Mouse (Mus musculus) monocyte, adult 5-6 weeks (primary cell): ENCODE results near the gene Lrfn1. TPM values are rescaled to one million over a fixed set of nuclear protein-coding genes. Genes with fewer than 3 reads are reported as not detected.

Source experiments
- ATAC-seq: fragments of 153-309, 156-312 bp; replicated peaks from 2 replicates; pipeline ENCODE4 v1.8.0; 2017; ENCODE audit warnings: mild to moderate bottlenecking; ENCODE audit not compliant: low TSS enrichment, insufficient number of reproducible peaks, severe bottlenecking, poor library complexity, low FRiP score
- total RNA-seq: library from RNA; stranded (forward); fragments of 200-1000, 200-491, 200-594 nt; gene quantifications from 3 replicates; pipeline ENCODE4 v1.2.3, GENCODE M21; 2017

Lrfn1 gene
- total RNA-seq, 1 experiment from 2014 or later, result 1.3 TPM

GRCm38 (mm10) chr7:28444344-28444974 lies 7.3 kb upstream of the Lrfn1 start:
- ATAC-seq, result peak; percentile 63

- ATAC-seq, result no peak
Observed at GRCm38 (mm10) chr7:28446446-28446845, 5.3 kb upstream of the Lrfn1 start.

- ATAC-seq, result no peak
Observed at GRCm38 (mm10) chr7:28447101-28447830, 4.5 kb upstream of the Lrfn1 start.

- ATAC-seq, result no peak
Observed at GRCm38 (mm10) chr7:28447865-28448820, 3.6 kb upstream of the Lrfn1 start.

- no peak for ATAC-seq
Observed at GRCm38 (mm10) chr7:28452361-28453005, 703 bp downstream of the Lrfn1 start.

- no peak for ATAC-seq
Observed at GRCm38 (mm10) chr7:28460361-28460760, 8.6 kb downstream of the Lrfn1 start.

GRCm38 (mm10) chr7:28462769-28463168 lies 11.0 kb downstream of the Lrfn1 start:
- ATAC-seq, result no peak

GRCm38 (mm10) chr7:28464416-28465212 lies 12.8 kb downstream of the Lrfn1 start:
- 0 out of 2 replicates have a peak, but pooled peaks have one; percentile 50 for ATAC-seq

- no peak for ATAC-seq
Observed at GRCm38 (mm10) chr7:28466721-28467212, 15.0 kb downstream of the Lrfn1 start.

- no peak for ATAC-seq
Observed at GRCm38 (mm10) chr7:28467213-28467751, 15.5 kb downstream of the Lrfn1 start.

- ATAC-seq, result no peak
Observed at GRCm38 (mm10) chr7:28476191-28476590, 24.4 kb downstream of the Lrfn1 start.

GRCm38 (mm10) chr7:28477363-28477762 lies 25.6 kb downstream of the Lrfn1 start:
- ATAC-seq, result no peak

- ATAC-seq, result no peak
Observed at GRCm38 (mm10) chr7:28478854-28479253, 27.1 kb downstream of the Lrfn1 start.

- ATAC-seq, result no peak
Observed at GRCm38 (mm10) chr7:28482854-28483253, 31.1 kb downstream of the Lrfn1 start.

GRCm38 (mm10) chr7:28484192-28484591 lies 32.4 kb downstream of the Lrfn1 start:
- no peak for ATAC-seq

GRCm38 (mm10) chr7:28488030-28488491 lies 36.3 kb downstream of the Lrfn1 start:
- no peak for ATAC-seq

GRCm38 (mm10) chr7:28490410-28490809 lies 38.6 kb downstream of the Lrfn1 start:
- ATAC-seq, result peak; percentile 47; the same call in 1 of the 2 replicates
